Mouse (Mus musculus) heart, embryonic 10.5 days (tissue): ENCODE data around the gene Gcm2. TPM values are rescaled to one million over a fixed set of nuclear protein-coding genes. Genes with fewer than 3 reads are reported as not detected.
A peak's percentile ranks its signal among the peaks of the same experiment; 100 is the strongest.

ENCODE experiments used
- DNase-seq: peaks from one replicate; pipeline ENCODE4 v3.0.0-alpha.2; 2017; ENCODE audit warnings: low spot score
- H3K27ac ChIP-seq: fragments of 300-500 bp; sonication (generic); 2 replicates; pipeline ENCODE4 v1.5.1; 2016; ENCODE audit warnings: mild to moderate bottlenecking
- H3K27me3 ChIP-seq: fragments of 300-500 bp; sonication (generic); 2 replicates; pipeline ENCODE4 v1.6.1; 2016; ENCODE audit warnings: mild to moderate bottlenecking; ENCODE audit not compliant: poor library complexity, insufficient read depth, severe bottlenecking
- H3K36me3 ChIP-seq: fragments of 300-500 bp; sonication (generic); 2 replicates; pipeline ENCODE4 v1.6.1; 2016; ENCODE audit warnings: mild to moderate bottlenecking, moderate library complexity
- H3K4me1 ChIP-seq: fragments of 300-500 bp; sonication (generic); 2 replicates; pipeline ENCODE4 v1.6.1; 2016; ENCODE audit warnings: mild to moderate bottlenecking
- H3K4me3 ChIP-seq: fragments of 300-500 bp; sonication (generic); 2 replicates; pipeline ENCODE4 v1.5.1; 2016; ENCODE audit warnings: mild to moderate bottlenecking, moderate library complexity
- H3K9me3 ChIP-seq: fragments of 300-500 bp; sonication (generic); 2 replicates; pipeline ENCODE4 v1.6.1; 2016; ENCODE audit warnings: mild to moderate bottlenecking, moderate library complexity
- WGBS: fragments of 180-500 bp; shearing (Covaris S2); methylation state at CpG from one replicate; pipeline ENCODE4 v1.1.7; 2016; 5-methylcytosine and 5-hydroxymethylcytosine counted together
- polyA plus RNA-seq: library from polyadenylated mRNA; unstranded; fragments of >200 nt; fragmentation: Nextera tagmentation; extraction: Ambion mirVana; gene quantifications from 2 replicates; pipeline ENCODE4 v1.2.1, GENCODE M21; 2016

Gcm2 gene
- polyA plus RNA-seq, 1 experiment from 2014 or later: 0.06 TPM

- Histone ChIP-seq H3K27me3 (peaks cover 39% of the 10 kb centered on the region; the same call in 1 of the 2 replicates), H3K9me3 (no peaks in the 10 kb centered on the region), H3K27ac (peak overlapping the region; percentile 72), H3K4me3 (peak overlapping the region; percentile 67), H3K36me3 (no peaks in the 10 kb centered on the region), H3K4me1 (peaks cover 13% of the 10 kb centered on the region)
- WGBS: 9% methylated on average over 24 of the region's 24 CpGs
- no peak for DNase-seq
Measured at GRCm38 (mm10) chr13:41078690-41079420, 32.0 kb downstream of the Gcm2 start.

- Histone ChIP-seq H3K4me3 (no peak overlapping the region), H3K4me1 (peaks cover 13% of the 10 kb centered on the region), H3K27ac (no peak overlapping the region), H3K27me3 (peaks cover 39% of the 10 kb centered on the region; the same call in 1 of the 2 replicates), H3K9me3 (no peaks in the 10 kb centered on the region), H3K36me3 (no peaks in the 10 kb centered on the region)
- 68% methylated on average over 9 of the region's 9 CpGs for WGBS
- no peak for DNase-seq
Measured at GRCm38 (mm10) chr13:41077921-41078320, 32.9 kb downstream of the Gcm2 start.

DNA sequence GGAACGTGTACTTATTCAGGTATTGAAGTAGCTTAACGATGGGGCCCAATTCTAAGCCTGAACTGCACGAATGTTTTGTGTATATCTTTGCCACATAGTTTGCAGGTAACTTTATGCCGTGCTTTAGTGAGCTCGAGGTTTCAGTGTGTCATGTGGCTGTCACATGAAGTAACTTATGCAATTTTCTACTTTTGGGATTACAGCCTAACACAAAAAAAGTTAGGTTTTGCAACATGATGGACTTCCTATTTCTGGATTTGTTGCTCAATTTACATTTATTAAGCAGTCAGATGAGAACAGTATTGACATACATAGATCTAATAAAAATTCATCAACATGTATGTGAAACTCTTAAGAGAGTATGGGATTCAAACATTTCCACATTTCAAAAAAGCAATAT, 37.0 kb downstream of the Gcm2 start:
- peaks cover 5% of the 10 kb centered on the region for H3K4me1 ChIP-seq
- no peak overlapping the region for H3K27ac ChIP-seq
- WGBS: 86% methylated on average over 5 of the region's 5 CpGs

DNA sequence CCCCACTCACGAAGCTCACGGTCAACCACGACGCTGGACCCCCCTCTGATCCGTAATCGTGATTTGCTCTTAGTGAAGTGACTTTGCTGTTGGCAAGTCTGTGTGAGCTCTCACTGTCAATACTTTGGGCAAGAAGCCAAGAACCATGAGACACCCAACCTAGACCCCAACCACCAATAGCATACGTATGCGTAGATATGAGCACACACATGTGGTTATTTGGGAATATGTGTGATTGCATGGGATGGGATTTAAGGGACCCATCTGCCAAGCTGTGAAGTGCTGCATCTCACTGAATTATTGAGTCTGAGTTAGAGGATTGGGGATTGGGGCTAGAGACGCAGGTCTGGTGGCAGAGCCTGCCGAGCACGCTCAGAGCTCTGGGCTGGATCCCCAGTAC, 39.2 kb downstream of the Gcm2 start:
- no peaks in the 10 kb centered on the region for H3K4me1 ChIP-seq
- H3K27me3 ChIP-seq: no peaks in the 10 kb centered on the region
- H3K27ac ChIP-seq: no peak overlapping the region
- H3K36me3 ChIP-seq: no peaks in the 10 kb centered on the region
- DNase-seq: no peak
- no peaks in the 10 kb centered on the region for H3K9me3 ChIP-seq
- WGBS: 88% methylated on average over 11 of the region's 11 CpGs
- H3K4me3 ChIP-seq: no peak overlapping the region

More for the DNA sequence above, 37.0 kb downstream of the Gcm2 start:
- Histone ChIP-seq H3K9me3 (no peaks in the 10 kb centered on the region), H3K27me3 (peaks cover 12% of the 10 kb centered on the region; the same call in 1 of the 2 replicates), H3K36me3 (no peaks in the 10 kb centered on the region), H3K4me3 (no peak overlapping the region)
- DNase-seq: no peak

DNA sequence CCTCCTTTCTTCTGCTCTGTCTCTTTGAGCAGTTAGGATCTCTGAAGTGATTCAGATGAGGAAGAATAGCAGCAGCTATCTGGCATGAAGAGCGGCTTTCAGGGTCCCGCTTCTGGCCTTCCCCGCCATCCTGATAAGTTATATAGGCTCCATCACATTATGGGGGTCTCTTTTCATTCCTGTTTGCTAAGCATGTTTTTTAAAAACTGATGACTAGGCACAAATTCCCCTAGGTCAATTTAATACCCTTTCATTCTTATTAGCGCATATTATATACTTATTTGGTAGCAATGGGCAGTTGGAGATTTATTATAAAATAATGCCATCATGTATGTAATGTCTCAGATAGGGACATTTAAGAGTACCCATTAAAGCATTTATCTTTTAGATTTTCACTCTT, 43.2 kb downstream of the Gcm2 start:
- Histone ChIP-seq H3K36me3 (no peaks in the 10 kb centered on the region), H3K4me3 (no peak overlapping the region), H3K4me1 (no peaks in the 10 kb centered on the region), H3K27ac (no peak overlapping the region), H3K9me3 (no peaks in the 10 kb centered on the region), H3K27me3 (no peaks in the 10 kb centered on the region)
- DNase-seq: no peak
- WGBS: 88% methylated on average over 4 of the region's 4 CpGs

DNA sequence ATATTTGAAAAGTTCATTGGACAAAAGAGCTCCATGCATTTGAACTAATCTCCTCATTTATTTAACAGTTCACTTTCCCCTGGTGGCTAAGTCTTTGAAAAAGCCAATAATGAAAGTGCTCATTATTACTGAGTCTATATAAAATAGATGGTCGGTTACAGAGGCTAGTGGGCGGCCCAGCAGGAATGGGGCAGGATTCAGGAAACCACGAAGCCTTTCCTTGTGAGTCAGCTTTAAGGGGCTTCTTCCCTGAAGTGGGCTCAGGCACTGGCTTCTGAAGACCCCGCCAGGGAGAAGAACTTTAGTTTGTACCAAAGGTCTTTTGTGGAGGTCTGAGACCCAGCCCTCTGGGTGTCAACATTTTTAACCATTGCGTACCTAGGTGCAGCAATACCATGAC, 58.9 kb downstream of the Gcm2 start:
- H3K4me3 ChIP-seq: no peak overlapping the region
- H3K27me3 ChIP-seq: no peaks in the 10 kb centered on the region
- H3K27ac ChIP-seq: no peak overlapping the region
- no peaks in the 10 kb centered on the region for H3K36me3 ChIP-seq
- H3K9me3 ChIP-seq: no peaks in the 10 kb centered on the region
- WGBS: 76% methylated on average over 5 of the region's 5 CpGs
- DNase-seq: no peak
- H3K4me1 ChIP-seq: no peaks in the 10 kb centered on the region

Other genes with a start within 250 kb of the Gcm2 start
- 66.1 and 72.1 TPM in 2 replicates for gene Pak1ip1, start 110.0 kb downstream of the Gcm2 start, polyA plus RNA-seq
- gene Tmem14c, start 94.7 kb downstream of the Gcm2 start, polyA plus RNA-seq: 322 and 328 TPM in 2 replicates
- gene Mak, start 31.3 kb downstream of the Gcm2 start, polyA plus RNA-seq: 0.43 and 0.53 TPM in 2 replicates
- not detected in 2 replicates for gene Sycp2l, start 3.3 kb upstream of the Gcm2 start, polyA plus RNA-seq
- 4.1 and 15.5 TPM in 2 replicates for gene Elovl2, start 109.4 kb upstream of the Gcm2 start, polyA plus RNA-seq
- gene Smim13, start 138.8 kb upstream of the Gcm2 start, polyA plus RNA-seq: 11.4 TPM in 2 replicates
- gene Gm17364, start 162.9 kb upstream of the Gcm2 start, polyA plus RNA-seq: not detected in 2 replicates